Mouse (Mus musculus): ENCODE measurements around the gene Klf11.

DNA sequence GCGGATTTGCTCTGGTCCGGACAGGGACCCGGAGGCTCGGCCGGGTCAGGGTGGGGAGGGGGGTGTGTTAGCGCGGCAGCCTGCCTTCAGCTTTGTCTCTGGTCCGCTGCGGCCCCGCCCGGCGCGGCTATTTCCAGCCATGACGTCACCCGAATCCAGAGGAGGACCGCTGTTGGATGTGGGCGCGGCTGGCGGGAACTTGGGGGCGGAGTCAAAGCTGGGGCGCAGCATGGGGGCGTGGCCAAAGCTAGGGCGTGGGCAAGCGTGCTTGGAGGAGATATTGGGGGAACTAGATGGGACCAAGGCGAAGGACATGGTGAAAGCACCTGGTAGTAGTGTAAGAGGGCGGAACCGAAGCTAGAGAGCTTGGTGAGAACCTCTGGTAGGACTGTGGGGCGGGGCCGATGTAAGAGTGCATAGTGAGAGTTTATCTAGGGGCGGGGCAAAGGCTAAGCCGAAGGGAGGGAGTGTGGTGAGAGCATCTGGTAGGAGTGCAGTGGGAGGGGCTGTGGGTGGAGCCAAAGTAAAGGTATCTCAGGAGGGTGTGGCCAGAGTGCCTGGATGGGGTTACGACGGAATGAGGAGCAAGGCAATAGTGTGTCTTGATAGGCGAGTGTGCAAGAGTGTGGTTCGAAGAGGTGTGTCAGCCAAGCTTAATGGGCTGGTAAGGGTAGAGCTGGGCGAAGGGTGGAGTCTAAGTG lies 718 bp downstream of the Klf11 start:
- no peak for TF ChIP-seq GATA1 (IDR thresholded peaks at IDR 0.05; ENCODE audit: borderline replicate concordance, low read length)
- TF ChIP-seq FLI1 (IDR thresholded peaks at IDR 0.05; ENCODE audit: low read length), result no peak
